Mouse (Mus musculus) erythroblast, embryonic 14.5 days (primary cell): ENCODE results near the gene Prpf6.

ENCODE experiments used
- GATA1 ChIP-seq: IDR thresholded peaks from 2 replicates; pipeline ENCODE4 v1.6.1; 2012; ENCODE audit warnings: low read length, inconsistent platforms, mixed read lengths
- TAL1 ChIP-seq: IDR thresholded peaks from 3 replicates; pipeline ENCODE4 v1.6.1; 2012; ENCODE audit warnings: low read length, inconsistent platforms, mixed read lengths

- TF ChIP-seq TAL1 (no peak), GATA1 (no peak)
Measured at GRCm38 (mm10) chr2:181698241-181698640, 106.6 kb downstream of the Prpf6 start, which contains the start of gene Lkaaear1.
